Mouse (Mus musculus) heart, embryonic 15.5 days (tissue): ENCODE data around the gene Slc26a8. TPM values are rescaled to one million over a fixed set of nuclear protein-coding genes. Genes with fewer than 3 reads are reported as not detected.
A peak's percentile ranks its signal among the peaks of the same experiment; 100 is the strongest.

Source experiments
- ATAC-seq: fragments of 200-750 bp; cut with Nextera tagmentation; replicated peaks from 2 replicates; pipeline ENCODE4 v1.8.0; 2017; ENCODE audit warnings: low read depth, moderate TSS enrichment; ENCODE audit not compliant: insufficient number of reproducible peaks, insufficient read depth, low FRiP score
- H3K27ac ChIP-seq: fragments of 300-500 bp; sonication (generic); 2 replicates; pipeline ENCODE4 v1.5.1; 2015; ENCODE audit warnings: mild to moderate bottlenecking, inconsistent platforms
- H3K27me3 ChIP-seq: fragments of 300-500 bp; sonication (generic); 2 replicates; pipeline ENCODE4 v1.6.1; 2015; ENCODE audit warnings: inconsistent platforms
- H3K36me3 ChIP-seq: fragments of 300-500 bp; sonication (generic); 2 replicates; pipeline ENCODE4 v1.6.1; 2015; ENCODE audit warnings: mild to moderate bottlenecking, inconsistent platforms
- H3K4me1 ChIP-seq: fragments of 300-500 bp; sonication (generic); replicated peaks from 2 replicates; pipeline ENCODE4 v1.6.1; 2015; ENCODE audit warnings: inconsistent platforms
- H3K4me2 ChIP-seq: fragments of 300-500 bp; sonication (generic); 2 replicates; pipeline ENCODE4 v1.6.1; 2015; ENCODE audit warnings: inconsistent platforms, mild to moderate bottlenecking, moderate library complexity
- H3K4me3 ChIP-seq: fragments of 300-500 bp; sonication (generic); 2 replicates; pipeline ENCODE4 v1.5.1; 2015; ENCODE audit warnings: mild to moderate bottlenecking, inconsistent platforms
- H3K9ac ChIP-seq: fragments of 300-500 bp; sonication (generic); 2 replicates; pipeline ENCODE4 v1.6.1; 2015; ENCODE audit warnings: mild to moderate bottlenecking, inconsistent platforms
- H3K9me3 ChIP-seq: fragments of 300-500 bp; sonication (generic); replicated peaks from 2 replicates; pipeline ENCODE4 v1.6.1; 2016; ENCODE audit warnings: inconsistent platforms
- WGBS: fragments of 180-500 bp; shearing (Covaris S2); methylation state at CpG from one replicate; pipeline ENCODE4 v1.1.7; 2015; ENCODE audit warnings: mixed read lengths; 5-methylcytosine and 5-hydroxymethylcytosine counted together
- polyA plus RNA-seq: library from polyadenylated mRNA; unstranded; fragments of >200 nt; fragmentation: Nextera tagmentation; extraction: Ambion mirVana; gene quantifications from 2 replicates; pipeline ENCODE4 v1.2.1, GENCODE M21; 2015

Gene Slc26a8
- polyA plus RNA-seq, 1 experiment from 2014 or later: 0.23 TPM

DNA sequence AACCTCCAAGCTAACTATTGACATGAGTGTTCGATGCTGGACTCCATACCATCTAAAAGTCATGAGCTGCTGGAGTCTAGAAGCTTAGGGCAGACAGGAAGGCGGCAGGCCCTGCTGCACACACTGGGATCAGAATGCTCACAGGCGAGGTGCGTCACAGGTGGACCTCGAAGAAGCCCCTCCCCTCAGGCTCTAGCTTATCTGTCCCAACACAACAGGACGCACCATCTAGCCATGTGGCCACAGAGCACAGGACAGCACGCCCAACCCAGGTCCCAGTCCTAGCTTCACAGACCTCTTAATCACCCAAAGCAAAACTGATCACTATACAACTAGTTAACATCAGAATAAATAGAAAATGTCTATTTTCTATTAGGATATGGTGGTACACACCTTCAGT, 71.9 kb downstream of the Slc26a8 start:
- 80% methylated on average over 7 of the region's 7 CpGs for WGBS
- Histone ChIP-seq H3K4me1 (peaks cover 20% of the 10 kb centered on the region), H3K36me3 (peaks cover 5% of the 10 kb centered on the region), H3K27me3 (no peaks in the 10 kb centered on the region), H3K27ac (no peak overlapping the region), H3K4me3 (no peak overlapping the region), H3K4me2 (no peak overlapping the region), H3K9ac (no peak overlapping the region), H3K9me3 (no peaks in the 10 kb centered on the region)
- no peak for ATAC-seq

DNA sequence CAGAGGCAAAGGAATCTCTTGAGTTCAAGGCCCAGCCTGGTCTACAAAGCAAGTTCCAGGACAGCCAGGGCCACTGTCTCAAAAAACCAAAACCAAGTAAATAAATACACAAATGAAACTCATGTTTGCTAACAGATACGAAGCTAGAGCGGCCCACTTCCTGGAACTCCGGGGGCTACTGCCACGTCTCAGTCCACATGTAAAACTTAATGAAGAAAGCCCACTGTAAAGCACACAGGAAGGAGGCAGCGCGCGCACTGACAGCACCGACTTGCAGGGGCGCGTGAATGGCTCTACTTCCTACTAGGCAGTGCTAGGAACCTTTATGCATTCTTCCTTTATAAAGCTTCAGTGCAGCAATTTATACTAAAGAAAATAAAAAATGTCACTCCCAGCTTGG, 72.4 kb downstream of the Slc26a8 start:
- 86% methylated on average over 10 of the region's 10 CpGs for WGBS
- Histone ChIP-seq H3K4me3 (no peak overlapping the region), H3K27me3 (no peaks in the 10 kb centered on the region), H3K9ac (no peak overlapping the region; the same call in 1 of the 2 replicates), H3K4me2 (no peak overlapping the region), H3K27ac (no peak overlapping the region), H3K36me3 (peaks cover 5% of the 10 kb centered on the region), H3K9me3 (no peaks in the 10 kb centered on the region), H3K4me1 (peaks cover 18% of the 10 kb centered on the region)
- ATAC-seq: no peak

DNA sequence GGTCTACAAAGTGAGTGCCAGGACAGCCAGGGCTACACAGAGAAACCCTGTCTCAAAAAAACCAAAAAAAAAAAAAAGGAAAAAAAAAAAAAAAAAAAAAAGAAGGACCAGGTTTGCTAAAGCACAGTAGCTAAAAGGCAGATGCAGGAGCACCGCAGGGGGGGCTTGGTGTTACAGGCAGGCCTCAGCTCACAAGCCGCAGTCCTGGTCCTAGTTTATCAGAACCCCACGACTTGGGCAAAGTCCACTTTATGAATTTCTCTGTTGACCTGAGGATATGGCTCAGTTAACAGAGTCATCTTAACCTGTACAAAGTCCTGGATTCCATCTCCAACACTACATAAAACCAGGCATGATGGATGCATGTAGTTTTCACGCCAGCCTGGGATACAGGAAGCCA, 74.7 kb downstream of the Slc26a8 start:
- H3K27ac ChIP-seq: no peak overlapping the region
- H3K9ac ChIP-seq: no peak overlapping the region
- H3K4me3 ChIP-seq: no peak overlapping the region
- peaks cover 5% of the 10 kb centered on the region for H3K4me1 ChIP-seq
- no peak for ATAC-seq
- H3K27me3 ChIP-seq: no peaks in the 10 kb centered on the region
- WGBS: 90% methylated on average over 4 of the region's 4 CpGs
- peaks cover 5% of the 10 kb centered on the region for H3K36me3 ChIP-seq
- no peaks in the 10 kb centered on the region for H3K9me3 ChIP-seq
- no peak overlapping the region for H3K4me2 ChIP-seq

DNA sequence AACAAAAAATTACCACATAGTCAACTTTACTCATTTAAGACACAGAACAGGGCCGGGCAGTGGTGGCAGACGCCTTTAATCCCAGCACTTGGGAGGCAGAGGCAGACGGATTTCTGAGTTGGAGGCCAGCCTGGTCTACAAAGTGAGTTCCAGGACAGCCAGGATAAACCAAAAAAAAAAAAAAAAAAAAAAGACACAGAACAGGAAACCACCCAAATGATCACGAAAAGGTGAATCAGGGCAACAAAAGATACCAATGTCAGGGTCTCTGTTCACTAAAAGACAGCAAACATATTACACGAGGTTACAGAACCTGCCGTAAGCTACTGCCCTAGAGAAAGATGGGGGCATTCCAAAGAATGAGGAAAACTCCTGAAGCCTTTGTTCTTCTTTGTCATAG, 76.9 kb downstream of the Slc26a8 start:
- 74% methylated on average over 6 of the region's 6 CpGs for WGBS
- H3K4me1 ChIP-seq: peaks cover 2% of the 10 kb centered on the region
- H3K4me2 ChIP-seq: no peak overlapping the region
- H3K27me3 ChIP-seq: no peaks in the 10 kb centered on the region
- no peaks in the 10 kb centered on the region for H3K9me3 ChIP-seq
- no peak overlapping the region for H3K9ac ChIP-seq
- H3K27ac ChIP-seq: no peak overlapping the region
- no peaks in the 10 kb centered on the region; the same call in none of the 2 replicates for H3K36me3 ChIP-seq
- ATAC-seq: no peak
- H3K4me3 ChIP-seq: no peak overlapping the region

DNA sequence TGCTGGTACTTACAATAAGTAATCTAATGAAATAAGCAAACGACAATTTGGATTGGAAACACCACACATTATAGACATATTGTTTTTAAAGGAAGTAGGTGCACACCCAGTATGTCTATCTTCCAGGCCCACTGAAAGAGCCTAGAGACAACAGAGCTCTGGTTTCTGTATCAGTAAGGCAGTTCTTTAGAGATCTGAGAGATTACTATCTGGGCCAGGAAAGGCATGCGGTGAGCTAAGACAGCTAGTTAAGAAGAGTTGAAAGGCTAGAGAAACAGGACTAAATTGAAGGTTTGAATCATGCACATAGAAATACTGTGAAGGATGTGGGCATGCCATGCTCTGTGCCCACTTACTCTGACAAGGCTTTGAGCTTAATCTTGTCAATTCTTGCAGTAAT, 77.4 kb downstream of the Slc26a8 start:
- H3K27ac ChIP-seq: no peak overlapping the region
- no peak overlapping the region for H3K4me2 ChIP-seq
- ATAC-seq: no peak
- WGBS: 64% methylated on average over 2 of the region's 2 CpGs
- H3K36me3 ChIP-seq: no peaks in the 10 kb centered on the region; the same call in none of the 2 replicates
- no peak overlapping the region for H3K9ac ChIP-seq
- H3K9me3 ChIP-seq: no peaks in the 10 kb centered on the region
- H3K27me3 ChIP-seq: no peaks in the 10 kb centered on the region
- peaks cover 2% of the 10 kb centered on the region; the same call in 1 of the 2 replicates for H3K4me1 ChIP-seq
- H3K4me3 ChIP-seq: no peak overlapping the region

DNA sequence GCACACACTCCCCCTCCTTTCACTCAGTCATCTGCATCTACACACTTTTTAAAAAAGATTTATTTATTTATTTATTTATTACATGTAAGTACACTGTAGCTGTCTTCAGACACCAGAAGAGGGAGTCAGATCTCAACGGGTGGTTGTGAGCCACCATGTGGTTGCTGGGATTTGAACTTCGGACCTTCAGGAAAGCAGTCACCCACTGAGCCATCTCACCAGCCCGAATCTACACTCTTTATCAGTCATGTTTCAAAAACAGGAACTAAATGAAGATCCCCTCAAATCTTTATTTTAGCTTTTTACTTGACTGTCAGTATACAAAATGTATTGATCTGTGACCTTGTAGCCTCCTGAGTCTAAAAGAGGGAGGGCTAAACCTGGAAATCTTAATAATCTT, 80.5 kb downstream of the Slc26a8 start:
- Histone ChIP-seq H3K9me3 (no peaks in the 10 kb centered on the region), H3K27ac (no peak overlapping the region), H3K36me3 (peaks cover 22% of the 10 kb centered on the region), H3K4me3 (no peak overlapping the region), H3K9ac (no peak overlapping the region), H3K4me2 (no peak overlapping the region), H3K27me3 (no peaks in the 10 kb centered on the region), H3K4me1 (no peaks in the 10 kb centered on the region)
- 76% methylated on average over 3 of the region's 3 CpGs for WGBS
- ATAC-seq: no peak

DNA sequence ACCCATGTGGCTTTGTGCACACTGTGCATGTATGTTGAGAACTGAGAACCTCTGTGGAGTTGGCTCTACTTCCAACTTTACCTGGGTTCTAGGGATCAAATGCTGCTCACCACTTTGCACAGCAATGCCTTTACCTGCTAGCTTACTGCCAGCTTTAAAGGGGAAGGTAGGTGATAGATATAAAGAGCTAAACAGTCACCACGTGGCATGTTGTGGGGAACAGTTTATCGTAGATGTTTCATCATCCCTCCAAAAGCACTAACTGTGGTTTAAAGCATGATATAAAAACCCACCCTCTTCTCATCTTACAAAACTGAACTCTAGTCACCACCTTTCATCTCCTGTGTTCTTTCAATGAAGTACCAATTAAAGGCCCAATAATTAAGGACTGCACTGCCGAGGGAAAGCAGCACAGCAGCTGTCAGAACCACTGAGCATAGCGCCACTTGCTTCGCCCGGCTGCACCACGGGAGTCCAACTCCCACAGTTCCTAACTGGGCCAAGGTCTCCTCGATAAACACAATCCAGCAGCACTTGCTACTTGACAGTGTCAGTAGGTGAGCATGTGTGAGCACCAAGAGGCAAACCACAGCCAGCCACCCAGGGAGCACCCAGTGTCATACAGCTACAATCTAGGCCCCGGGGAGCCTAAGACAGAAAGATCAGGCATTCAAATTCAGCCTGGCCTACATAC, 88.3 kb downstream of the Slc26a8 start:
- Histone ChIP-seq H3K9ac (no peak overlapping the region), H3K27me3 (no peaks in the 10 kb centered on the region), H3K4me3 (no peak overlapping the region), H3K4me2 (no peak overlapping the region), H3K27ac (no peak overlapping the region), H3K4me1 (no peaks in the 10 kb centered on the region), H3K9me3 (no peaks in the 10 kb centered on the region), H3K36me3 (peaks cover 81% of the 10 kb centered on the region)
- no peak for ATAC-seq
- 90% methylated on average over 9 of the region's 9 CpGs for WGBS

DNA sequence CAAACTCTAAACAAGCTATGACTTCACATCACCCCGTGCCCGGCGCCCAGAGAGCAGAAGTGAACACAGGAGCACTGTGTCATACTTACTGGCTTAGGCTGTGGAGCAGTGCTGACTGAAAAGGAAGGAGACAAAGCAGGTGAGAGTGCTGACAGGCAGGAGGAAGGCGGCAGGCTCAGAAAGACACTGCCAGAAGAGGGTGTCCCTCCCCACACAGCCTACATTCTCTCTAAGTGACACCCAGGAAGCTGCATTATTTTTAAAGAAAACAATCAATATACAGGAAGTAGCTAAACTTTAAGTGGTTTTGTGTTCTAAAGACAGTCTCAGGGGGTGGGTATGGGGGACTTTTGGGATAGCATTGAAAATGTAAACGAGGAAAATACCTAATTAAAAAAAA, 89.3 kb downstream of the Slc26a8 start:
- Histone ChIP-seq H3K9ac (no peak overlapping the region), H3K27me3 (no peaks in the 10 kb centered on the region), H3K4me2 (no peak overlapping the region), H3K27ac (no peak overlapping the region), H3K4me1 (no peaks in the 10 kb centered on the region), H3K36me3 (peaks cover 79% of the 10 kb centered on the region), H3K4me3 (no peak overlapping the region), H3K9me3 (no peaks in the 10 kb centered on the region)
- 84% methylated on average over 5 of the region's 5 CpGs for WGBS
- no peak for ATAC-seq

DNA sequence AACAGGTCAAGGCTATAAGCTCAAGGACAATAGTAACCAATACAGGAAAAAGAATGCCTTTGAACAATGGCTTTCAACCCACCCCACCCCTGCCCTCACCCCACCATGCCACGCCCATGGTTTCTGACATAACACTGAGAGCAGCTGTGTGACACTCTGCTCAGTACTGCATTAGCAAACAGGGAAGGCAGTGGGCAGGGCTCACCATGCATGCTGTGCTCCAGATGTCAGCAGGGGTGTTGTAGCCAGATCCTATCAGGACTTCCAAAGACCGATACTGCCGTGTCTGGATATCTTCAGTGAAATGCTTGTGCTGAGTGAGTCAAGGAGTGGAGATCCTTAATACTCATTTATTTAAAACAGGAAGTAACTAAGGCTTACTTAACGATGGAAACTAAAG, 96.1 kb downstream of the Slc26a8 start:
- Histone ChIP-seq H3K4me2 (no peak overlapping the region), H3K4me1 (peaks cover 26% of the 10 kb centered on the region), H3K4me3 (no peak overlapping the region), H3K27ac (no peak overlapping the region), H3K27me3 (no peaks in the 10 kb centered on the region), H3K36me3 (peaks cover 60% of the 10 kb centered on the region), H3K9me3 (no peaks in the 10 kb centered on the region), H3K9ac (no peak overlapping the region)
- ATAC-seq: 0 out of 2 replicates have a peak, but pooled peaks have one; percentile 18
- 50% methylated on average over 4 of the region's 4 CpGs for WGBS

DNA sequence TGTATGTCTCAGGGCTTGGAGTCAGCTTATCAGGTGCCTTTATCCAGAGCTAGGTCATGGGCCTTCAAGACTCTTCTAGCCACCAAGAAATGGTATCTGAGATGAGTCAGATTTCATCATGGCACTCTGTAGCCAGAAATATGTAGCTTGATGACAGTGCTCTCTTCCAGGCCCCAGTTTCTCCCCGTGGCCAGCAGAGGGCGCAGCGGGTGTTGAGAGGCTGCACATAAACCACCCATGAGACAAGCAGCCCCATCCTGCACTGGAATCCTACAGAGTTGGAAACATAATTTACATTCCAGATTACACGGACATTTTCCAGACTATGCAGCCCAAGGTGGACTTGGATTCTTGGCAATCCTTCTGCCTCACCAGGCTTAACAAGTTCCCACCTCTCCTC, 97.0 kb downstream of the Slc26a8 start:
- Histone ChIP-seq H3K4me2 (no peak overlapping the region), H3K4me3 (no peak overlapping the region), H3K27ac (0 out of 2 replicates have a peak overlapping the region, but pooled peaks have one; percentile 1), H3K4me1 (peaks cover 26% of the 10 kb centered on the region), H3K9me3 (no peaks in the 10 kb centered on the region), H3K9ac (no peak overlapping the region), H3K36me3 (peaks cover 63% of the 10 kb centered on the region), H3K27me3 (no peaks in the 10 kb centered on the region)
- ATAC-seq: no peak; the same call in 1 of the 2 replicates
- 5% methylated on average over 4 of the region's 4 CpGs for WGBS

DNA sequence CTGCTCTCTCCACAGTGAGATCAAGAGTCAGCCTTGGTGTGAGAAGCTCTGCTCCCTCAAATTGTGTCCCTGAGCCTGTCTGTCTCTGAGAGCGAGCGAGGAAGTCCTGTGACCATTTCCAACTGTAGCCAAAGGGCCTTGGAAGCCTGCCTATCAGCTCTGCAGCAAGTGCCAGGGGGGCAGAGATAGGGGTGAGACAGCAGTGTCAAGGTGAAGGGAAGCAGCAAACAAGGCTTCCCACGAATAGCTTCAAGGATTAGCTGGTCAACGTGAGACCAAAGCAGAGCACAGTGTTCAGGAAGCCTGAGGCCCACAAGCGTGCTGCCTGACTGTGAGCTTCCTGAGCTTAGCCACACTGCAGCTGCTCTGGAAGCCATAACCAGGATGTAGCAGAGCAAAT, 98.6 kb downstream of the Slc26a8 start:
- 38% methylated on average over 5 of the region's 5 CpGs for WGBS
- Histone ChIP-seq H3K4me1 (peaks cover 26% of the 10 kb centered on the region), H3K27ac (peak overlapping the region; percentile 77), H3K9me3 (no peaks in the 10 kb centered on the region), H3K36me3 (peaks cover 54% of the 10 kb centered on the region), H3K27me3 (no peaks in the 10 kb centered on the region), H3K4me2 (no peak overlapping the region), H3K4me3 (no peak overlapping the region), H3K9ac (no peak overlapping the region)
- ATAC-seq: peak; percentile 66; the same call in 1 of the 2 replicates

DNA sequence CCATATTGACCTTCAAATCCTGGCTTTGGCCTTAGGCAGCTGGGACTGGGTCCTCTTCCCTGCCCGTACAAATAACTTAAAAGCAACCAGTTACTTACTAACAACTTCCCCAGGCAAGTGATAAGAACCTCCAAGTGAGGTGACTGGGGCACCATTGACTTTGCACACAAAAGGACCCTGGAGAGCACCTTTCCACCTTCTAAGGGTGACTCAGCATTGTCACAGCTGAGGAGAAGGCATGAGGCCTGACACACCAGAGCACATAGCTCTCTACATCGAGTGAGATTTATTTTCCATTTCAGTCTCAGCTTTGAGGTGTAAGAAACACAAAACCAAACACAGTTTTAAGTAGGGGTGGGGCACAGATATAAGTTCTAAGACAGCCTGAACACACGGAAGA, 99.4 kb downstream of the Slc26a8 start:
- H3K4me1 ChIP-seq: peaks cover 26% of the 10 kb centered on the region
- 76% methylated on average over 3 of the region's 3 CpGs for WGBS
- H3K9me3 ChIP-seq: no peaks in the 10 kb centered on the region
- H3K4me2 ChIP-seq: no peak overlapping the region
- peaks cover 50% of the 10 kb centered on the region for H3K36me3 ChIP-seq
- H3K27me3 ChIP-seq: no peaks in the 10 kb centered on the region
- H3K4me3 ChIP-seq: no peak overlapping the region
- ATAC-seq: no peak
- H3K9ac ChIP-seq: no peak overlapping the region
- no peak overlapping the region; the same call in 1 of the 2 replicates for H3K27ac ChIP-seq
